Mouse (Mus musculus): ENCODE results near the gene Prdm15. TPM values are rescaled to one million over a fixed set of nuclear protein-coding genes. Genes with fewer than 3 reads are reported as not detected.

The Prdm15 gene
- total RNA-seq, 2 experiments from 2014 or later: 11.1 to 13.1 TPM

DNA sequence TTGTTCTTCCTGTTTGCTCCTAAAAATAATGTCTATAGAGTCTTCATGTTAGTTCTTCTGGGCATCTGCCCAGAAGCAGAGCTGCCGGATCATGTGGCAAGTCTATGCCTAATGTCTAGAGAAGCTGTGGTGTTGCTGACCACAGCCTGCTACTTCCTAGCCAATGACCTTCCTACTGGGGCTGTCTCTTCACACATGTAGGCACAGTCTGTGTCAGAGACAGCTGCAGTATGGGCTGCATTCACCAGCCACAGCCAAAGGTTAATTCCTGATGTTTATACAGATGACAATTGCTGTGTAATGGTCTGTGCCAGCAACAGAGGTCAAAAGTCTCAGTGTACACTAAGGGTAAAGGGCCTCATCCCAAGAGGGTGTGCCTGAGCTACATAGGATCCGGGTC, 95.2 kb downstream of the Prdm15 start:
- no peak for DNase-seq (ENCODE audit: low spot score in 2 of 2)

DNA sequence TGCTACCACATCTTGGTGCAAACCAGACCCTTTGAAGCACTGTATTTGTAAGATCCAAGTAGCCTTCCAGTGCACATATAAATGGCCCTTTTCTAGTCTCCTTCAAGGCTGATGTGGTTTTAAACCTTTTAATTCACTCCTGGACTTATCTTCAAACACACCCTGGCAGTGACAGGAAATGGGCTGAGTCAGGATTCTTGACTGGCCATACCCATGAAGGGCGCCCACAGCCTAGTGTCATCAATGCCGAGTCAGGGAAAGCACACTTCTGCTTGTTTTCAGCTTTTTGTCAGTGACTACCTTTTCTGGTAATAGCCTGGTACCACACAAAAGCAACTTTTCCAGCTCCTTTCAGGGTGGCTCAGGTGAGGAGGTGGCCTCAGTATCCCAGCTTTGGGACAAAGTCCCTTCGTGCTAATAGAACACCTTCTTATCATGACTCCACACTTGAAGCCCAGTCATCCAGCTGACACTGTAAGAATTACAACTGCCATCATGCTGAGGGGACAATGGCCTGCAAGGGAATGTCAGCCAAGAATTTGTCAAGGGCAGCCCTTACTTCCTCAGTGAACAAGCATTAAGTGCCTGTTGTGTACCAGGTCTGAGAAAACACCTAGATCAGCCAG, 99.2 kb downstream of the Prdm15 start:
- no peak for DNase-seq (ENCODE audit: low spot score in 2 of 2)

DNA sequence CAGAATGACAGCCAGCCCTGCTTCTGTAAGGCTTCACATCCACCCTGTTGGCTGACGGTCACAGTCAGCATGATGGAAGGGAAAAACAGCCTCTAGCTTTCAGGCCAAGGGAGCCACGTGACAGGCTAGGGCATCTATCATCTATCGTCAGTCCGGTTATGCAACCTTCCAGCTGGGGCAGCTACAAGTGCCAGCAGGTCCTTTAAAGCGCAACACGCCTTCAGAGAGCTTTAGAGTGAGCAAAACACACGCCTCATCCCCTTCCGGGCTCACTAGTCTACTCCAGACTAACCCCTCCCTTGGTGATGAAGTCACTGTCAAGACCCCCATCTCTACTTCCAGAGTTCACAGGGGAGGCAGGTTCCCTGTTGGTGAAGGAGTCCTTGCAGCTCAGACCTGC, 99.8 kb downstream of the Prdm15 start:
- peak; percentile 15 to 29 for DNase-seq (ENCODE audit: low spot score in 2 of 2)

DNA sequence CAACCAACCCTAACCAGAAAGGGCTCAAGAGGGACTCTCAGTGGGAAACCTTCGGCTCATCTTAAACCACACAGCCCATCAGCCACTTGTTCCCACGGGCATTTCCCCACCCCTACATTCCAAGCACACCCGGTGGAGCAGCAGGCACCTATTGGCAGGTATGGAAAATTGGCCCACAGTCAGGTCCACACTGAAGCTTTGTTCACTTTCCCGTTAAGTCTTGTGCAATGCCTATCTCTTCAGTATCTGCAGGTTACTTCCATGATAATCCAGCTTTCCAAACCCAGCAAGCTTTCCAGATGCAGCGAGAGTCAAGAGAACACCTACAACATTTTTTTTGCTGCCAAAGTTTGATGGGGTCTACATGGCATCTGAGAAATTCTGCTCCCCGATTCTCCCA, 103.2 kb downstream of the Prdm15 start:
- no peak for DNase-seq (ENCODE audit: low spot score in 2 of 2)

Small RNA genes lying within 50 kb of the gene (microRNA-seq; reads per million reads assigned to microRNA genes)
- not detected for gene Mir6964

Other genes with a start within 250 kb of the Prdm15 start
- 10 to 100 TPM in 1 of 2 experiments, under 1 TPM in 1; 0.82 to 11.3 TPM for gene Tmprss2, start 240.7 kb downstream of the Prdm15 start, total RNA-seq (2021)
- gene Ripk4, start 88.1 kb downstream of the Prdm15 start, total RNA-seq (2021): 1 to 10 TPM in 1 of 2 experiments, under 1 TPM in 1; 0.34 to 1.5 TPM
- gene C2cd2, start 110.7 kb upstream of the Prdm15 start, total RNA-seq (2021): 10 to 100 TPM; 26.2 to 27.3 TPM
- gene Zbtb21, start 110.8 kb upstream of the Prdm15 start, total RNA-seq (2021): 10 to 100 TPM; 29.7 to 32.0 TPM
- gene B230307C23Rik, start 145.5 kb upstream of the Prdm15 start, total RNA-seq (2021): 10 to 100 TPM; 46.4 to 47.9 TPM
- gene A630089N07Rik, start 230.6 kb upstream of the Prdm15 start, total RNA-seq (2021): 10 to 100 TPM; 12.3 to 12.7 TPM